Mouse (Mus musculus): ENCODE measurements around the gene Hs6st1. TPM values are rescaled to one million over a fixed set of nuclear protein-coding genes. Genes with fewer than 3 reads are reported as not detected.

Hs6st1 gene
- polyA plus RNA-seq, 1 experiment from 2014 or later, result 4.8 TPM

GRCm38 (mm10) chr1:36105917-36106706 is 37.9 kb downstream of the Hs6st1 start:
- Histone ChIP-seq H3K9me3 (replicated peaks; ENCODE audit: control insufficient read depth, low read length) (no peaks in the 10 kb centered on the region), H3K27me3 (ENCODE audit: control insufficient read depth, insufficient read depth, low read length) (no peaks in the 10 kb centered on the region), H3K27ac (ENCODE audit: low read length) (no peak overlapping the region), H3K4me1 (ENCODE audit: control insufficient read depth, insufficient read depth, low read length) (no peaks in the 10 kb centered on the region), H3K4me3 (replicated peaks; ENCODE audit: low read length) (no peak overlapping the region), H3K9ac (ENCODE audit: low read length) (no peak overlapping the region), H3K4me2 (ENCODE audit: low read depth, low read length) (no peak overlapping the region), H3K36me3 (ENCODE audit: control insufficient read depth, insufficient read depth, low read length) (peaks cover 26% of the 10 kb centered on the region)
- no peak for ATAC-seq (ENCODE audit: insufficient read depth, low FRiP score)
- WGBS, result 81% methylated on average over 11 of the region's 11 CpGs

- WGBS, result 83% methylated on average over 4 of the region's 4 CpGs
- Histone ChIP-seq H3K9me3 (replicated peaks; ENCODE audit: control insufficient read depth, low read length) (no peaks in the 10 kb centered on the region), H3K4me1 (ENCODE audit: control insufficient read depth, insufficient read depth, low read length) (no peaks in the 10 kb centered on the region), H3K9ac (ENCODE audit: low read length) (no peak overlapping the region), H3K4me2 (ENCODE audit: low read depth, low read length) (no peak overlapping the region), H3K27me3 (ENCODE audit: control insufficient read depth, insufficient read depth, low read length) (no peaks in the 10 kb centered on the region), H3K36me3 (ENCODE audit: control insufficient read depth, insufficient read depth, low read length) (peaks cover 13% of the 10 kb centered on the region), H3K27ac (ENCODE audit: low read length) (no peak overlapping the region), H3K4me3 (replicated peaks; ENCODE audit: low read length) (no peak overlapping the region)
- no peak for ATAC-seq (ENCODE audit: insufficient read depth, low FRiP score)
Observed at GRCm38 (mm10) chr1:36109987-36110386, 41.8 kb downstream of the Hs6st1 start.

- H3K36me3 ChIP-seq (ENCODE audit: control insufficient read depth, insufficient read depth, low read length), result no peaks in the 10 kb centered on the region
- H3K27ac ChIP-seq (ENCODE audit: low read length), result no peak overlapping the region
- no peak overlapping the region for H3K4me3 ChIP-seq (replicated peaks; ENCODE audit: low read length)
- no peaks in the 10 kb centered on the region for H3K27me3 ChIP-seq (ENCODE audit: control insufficient read depth, insufficient read depth, low read length)
- WGBS, result 92% methylated on average over 3 of the region's 3 CpGs
- no peaks in the 10 kb centered on the region for H3K4me1 ChIP-seq (ENCODE audit: control insufficient read depth, insufficient read depth, low read length)
- H3K9ac ChIP-seq (ENCODE audit: low read length), result no peak overlapping the region
- H3K9me3 ChIP-seq (replicated peaks; ENCODE audit: control insufficient read depth, low read length), result no peaks in the 10 kb centered on the region
- H3K4me2 ChIP-seq (ENCODE audit: low read depth, low read length), result no peak overlapping the region
- no peak for ATAC-seq (ENCODE audit: insufficient read depth, low FRiP score)
Observed at GRCm38 (mm10) chr1:36112665-36113064, 44.5 kb downstream of the Hs6st1 start.

GRCm38 (mm10) chr1:36113670-36114069 is 45.5 kb downstream of the Hs6st1 start:
- Histone ChIP-seq H3K4me3 (replicated peaks; ENCODE audit: low read length) (no peak overlapping the region), H3K9me3 (replicated peaks; ENCODE audit: control insufficient read depth, low read length) (no peaks in the 10 kb centered on the region), H3K4me2 (ENCODE audit: low read depth, low read length) (no peak overlapping the region), H3K9ac (ENCODE audit: low read length) (no peak overlapping the region), H3K4me1 (ENCODE audit: control insufficient read depth, insufficient read depth, low read length) (no peaks in the 10 kb centered on the region), H3K27me3 (ENCODE audit: control insufficient read depth, insufficient read depth, low read length) (no peaks in the 10 kb centered on the region), H3K27ac (ENCODE audit: low read length) (no peak overlapping the region), H3K36me3 (ENCODE audit: control insufficient read depth, insufficient read depth, low read length) (no peaks in the 10 kb centered on the region)
- ATAC-seq (ENCODE audit: insufficient read depth, low FRiP score), result no peak
- 67% methylated on average over 8 of the region's 8 CpGs for WGBS

- no peaks in the 10 kb centered on the region for H3K27me3 ChIP-seq (ENCODE audit: control insufficient read depth, insufficient read depth, low read length)
- no peaks in the 10 kb centered on the region for H3K4me1 ChIP-seq (ENCODE audit: control insufficient read depth, insufficient read depth, low read length)
- no peak overlapping the region for H3K4me2 ChIP-seq (ENCODE audit: low read depth, low read length)
- H3K9ac ChIP-seq (ENCODE audit: low read length), result no peak overlapping the region
- WGBS, result 91% methylated on average over 3 of the region's 3 CpGs
- H3K36me3 ChIP-seq (ENCODE audit: control insufficient read depth, insufficient read depth, low read length), result no peaks in the 10 kb centered on the region
- no peak overlapping the region for H3K4me3 ChIP-seq (replicated peaks; ENCODE audit: low read length)
- ATAC-seq (ENCODE audit: insufficient read depth, low FRiP score), result no peak
- no peak overlapping the region for H3K27ac ChIP-seq (ENCODE audit: low read length)
- H3K9me3 ChIP-seq (replicated peaks; ENCODE audit: control insufficient read depth, low read length), result no peaks in the 10 kb centered on the region
Observed at GRCm38 (mm10) chr1:36114844-36115243, 46.6 kb downstream of the Hs6st1 start.

GRCm38 (mm10) chr1:36116488-36116887 is 48.3 kb downstream of the Hs6st1 start:
- no peak overlapping the region for H3K27ac ChIP-seq (ENCODE audit: low read length)
- H3K4me2 ChIP-seq (ENCODE audit: low read depth, low read length), result no peak overlapping the region
- H3K9me3 ChIP-seq (replicated peaks; ENCODE audit: control insufficient read depth, low read length), result no peaks in the 10 kb centered on the region
- no peaks in the 10 kb centered on the region for H3K27me3 ChIP-seq (ENCODE audit: control insufficient read depth, insufficient read depth, low read length)
- H3K9ac ChIP-seq (ENCODE audit: low read length), result no peak overlapping the region
- peak; percentile 41; the same call in 1 of the 2 replicates for ATAC-seq (ENCODE audit: insufficient read depth, low FRiP score)
- 63% methylated on average over 5 of the region's 5 CpGs for WGBS
- no peaks in the 10 kb centered on the region for H3K36me3 ChIP-seq (ENCODE audit: control insufficient read depth, insufficient read depth, low read length)
- no peak overlapping the region for H3K4me3 ChIP-seq (replicated peaks; ENCODE audit: low read length)
- H3K4me1 ChIP-seq (ENCODE audit: control insufficient read depth, insufficient read depth, low read length), result peaks cover 8% of the 10 kb centered on the region; the same call in 1 of the 2 replicates

- H3K9me3 ChIP-seq (replicated peaks; ENCODE audit: control insufficient read depth, low read length), result no peaks in the 10 kb centered on the region
- WGBS, result 82% methylated on average over 9 of the region's 9 CpGs
- H3K4me1 ChIP-seq (ENCODE audit: control insufficient read depth, insufficient read depth, low read length), result peaks cover 8% of the 10 kb centered on the region; the same call in 1 of the 2 replicates
- H3K27me3 ChIP-seq (ENCODE audit: control insufficient read depth, insufficient read depth, low read length), result no peaks in the 10 kb centered on the region
- no peak for ATAC-seq (ENCODE audit: insufficient read depth, low FRiP score)
- no peak overlapping the region for H3K9ac ChIP-seq (ENCODE audit: low read length)
- H3K27ac ChIP-seq (ENCODE audit: low read length), result no peak overlapping the region
- H3K4me3 ChIP-seq (replicated peaks; ENCODE audit: low read length), result no peak overlapping the region
- no peak overlapping the region for H3K4me2 ChIP-seq (ENCODE audit: low read depth, low read length)
- no peaks in the 10 kb centered on the region for H3K36me3 ChIP-seq (ENCODE audit: control insufficient read depth, insufficient read depth, low read length)
Observed at GRCm38 (mm10) chr1:36118061-36118685, 50.0 kb downstream of the Hs6st1 start.

GRCm38 (mm10) chr1:36118958-36119357 is 50.8 kb downstream of the Hs6st1 start:
- Histone ChIP-seq H3K27ac (ENCODE audit: low read length) (no peak overlapping the region), H3K27me3 (ENCODE audit: control insufficient read depth, insufficient read depth, low read length) (no peaks in the 10 kb centered on the region), H3K9ac (ENCODE audit: low read length) (no peak overlapping the region), H3K36me3 (ENCODE audit: control insufficient read depth, insufficient read depth, low read length) (no peaks in the 10 kb centered on the region), H3K4me2 (ENCODE audit: low read depth, low read length) (no peak overlapping the region), H3K9me3 (replicated peaks; ENCODE audit: control insufficient read depth, low read length) (no peaks in the 10 kb centered on the region), H3K4me3 (replicated peaks; ENCODE audit: low read length) (no peak overlapping the region), H3K4me1 (ENCODE audit: control insufficient read depth, insufficient read depth, low read length) (peaks cover 8% of the 10 kb centered on the region; the same call in 1 of the 2 replicates)
- no peak for ATAC-seq (ENCODE audit: insufficient read depth, low FRiP score)
- WGBS, result 87% methylated on average over 3 of the region's 3 CpGs

- 73% methylated on average over 4 of the region's 4 CpGs for WGBS
- H3K4me2 ChIP-seq (ENCODE audit: low read depth, low read length), result no peak overlapping the region
- H3K4me3 ChIP-seq (replicated peaks; ENCODE audit: low read length), result no peak overlapping the region
- H3K4me1 ChIP-seq (ENCODE audit: control insufficient read depth, insufficient read depth, low read length), result peaks cover 8% of the 10 kb centered on the region; the same call in 1 of the 2 replicates
- H3K9me3 ChIP-seq (replicated peaks; ENCODE audit: control insufficient read depth, low read length), result 0 out of 2 replicates have a peak, but pooled peaks cover under 1% of the 10 kb centered on the region
- no peak for ATAC-seq (ENCODE audit: insufficient read depth, low FRiP score)
- no peak overlapping the region for H3K9ac ChIP-seq (ENCODE audit: low read length)
- no peaks in the 10 kb centered on the region for H3K27me3 ChIP-seq (ENCODE audit: control insufficient read depth, insufficient read depth, low read length)
- H3K36me3 ChIP-seq (ENCODE audit: control insufficient read depth, insufficient read depth, low read length), result no peaks in the 10 kb centered on the region
- H3K27ac ChIP-seq (ENCODE audit: low read length), result no peak overlapping the region
Observed at GRCm38 (mm10) chr1:36119426-36119825, 51.2 kb downstream of the Hs6st1 start.

All from stomach, embryonic 16.5 days (tissue).